Mouse (Mus musculus) limb, embryonic 14.5 days (tissue): ENCODE measurements around the gene Brms1. TPM values are rescaled to one million over a fixed set of nuclear protein-coding genes. Genes with fewer than 3 reads are reported as not detected.
"Not testable (repeated sequence)": the region's sequence is repeated elsewhere in the genome, so short reads cannot be mapped to it uniquely, and the experiment has no call there.

Experiments
- ATAC-seq: fragments of 200-750 bp; cut with Nextera tagmentation; 2 replicates; pipeline ENCODE4 v1.8.0; 2017; ENCODE audit warnings: low read depth, moderate number of reproducible peaks, moderate TSS enrichment; ENCODE audit not compliant: low FRiP score
- DNase-seq: peaks from one replicate; pipeline ENCODE4 v3.0.0-alpha.2; 2015; ENCODE audit warnings: low spot score
- H3K27ac ChIP-seq: fragments of 300-500 bp; sonication (generic); replicated peaks from 2 replicates; pipeline ENCODE4 v1.5.1; 2014; ENCODE audit warnings: low read depth, mild to moderate bottlenecking, low read length, moderate library complexity, mixed read lengths
- H3K27me3 ChIP-seq: fragments of 300-500 bp; sonication (generic); 2 replicates; pipeline ENCODE4 v1.6.1; 2014; ENCODE audit warnings: low read length, mixed read lengths; ENCODE audit not compliant: control insufficient read depth, insufficient read depth
- H3K36me3 ChIP-seq: fragments of 300-500 bp; sonication (generic); 2 replicates; pipeline ENCODE4 v1.6.1; 2014; ENCODE audit warnings: mild to moderate bottlenecking, low read length, moderate library complexity, mixed read lengths; ENCODE audit not compliant: control insufficient read depth, insufficient read depth
- H3K4me1 ChIP-seq: fragments of 300-500 bp; sonication (generic); 2 replicates; pipeline ENCODE4 v1.6.1; 2014; ENCODE audit warnings: antibody characterized with exemption, low read length, mixed read lengths; ENCODE audit not compliant: control insufficient read depth, insufficient read depth
- H3K4me2 ChIP-seq: fragments of 300-500 bp; sonication (generic); replicated peaks from 2 replicates; pipeline ENCODE4 v1.6.1; 2014; ENCODE audit warnings: low read depth, mild to moderate bottlenecking, low read length, moderate library complexity; ENCODE audit not compliant: severe bottlenecking
- H3K4me3 ChIP-seq: fragments of 300-500 bp; sonication (generic); replicated peaks from 2 replicates; pipeline ENCODE4 v1.5.1; 2014; ENCODE audit warnings: low read length
- H3K9ac ChIP-seq: fragments of 300-500 bp; sonication (generic); 2 replicates; pipeline ENCODE4 v1.6.1; 2014; ENCODE audit warnings: mild to moderate bottlenecking, low read depth, low read length, moderate library complexity; ENCODE audit not compliant: severe bottlenecking
- H3K9me3 ChIP-seq: fragments of 300-500 bp; sonication (generic); 2 replicates; pipeline ENCODE4 v1.6.1; 2016; ENCODE audit warnings: low read length; ENCODE audit not compliant: control insufficient read depth
- POLR2A ChIP-seq: fragments of 200-500 bp; IDR thresholded peaks from 2 replicates; pipeline ENCODE4 v1.8.0; 2012; ENCODE audit warnings: inconsistent platforms, mild to moderate bottlenecking, moderate library complexity, borderline replicate concordance; ENCODE audit not compliant: insufficient read depth, insufficient read length; ENCODE audit errors: extremely low read depth
- WGBS: fragments of 180-500 bp; shearing (Covaris S2); extraction: QIAGEN DNeasy Blood & Tissue Kit; methylation state at CpG from one replicate; pipeline ENCODE4 v1.1.7; 2014; 5-methylcytosine and 5-hydroxymethylcytosine counted together
- polyA plus RNA-seq, 2 experiments: library from polyadenylated mRNA; depleted of rRNA in 1 of 2; stranded (reverse) in 1 of 2; unstranded in 1 of 2; fragments of >200 nt; fragmentation: Nextera tagmentation in 1 of 2; extraction: Ambion mirVana in 1 of 2; gene quantifications; 2 replicates each; pipeline versions ENCODE4 v1.2.1 to v1.2.3; 2012 to 2014

Gene Brms1
- polyA plus RNA-seq, 2 experiments, result 30.2 to 38.1 TPM

- Histone ChIP-seq H3K4me3 (no peak overlapping the region), H3K4me2 (no peak overlapping the region), H3K27ac (no peak overlapping the region), H3K9ac (no peak overlapping the region; the same call in 1 of the 2 replicates), H3K9me3 (no peaks in the 10 kb centered on the region), H3K36me3 (no peaks in the 10 kb centered on the region), H3K4me1 (no peaks in the 10 kb centered on the region), H3K27me3 (peaks cover 58% of the 10 kb centered on the region)
- no peak for DNase-seq
- ATAC-seq, result no peak
- no peak for TF ChIP-seq POLR2A
- WGBS, result 65% methylated on average over 18 of the region's 18 CpGs
Observed at GRCm38 (mm10) chr19:5082005-5082404, 40.9 kb downstream of the Brms1 start.

GRCm38 (mm10) chr19:5082596-5082995 lies 41.4 kb downstream of the Brms1 start:
- peaks cover 4% of the 10 kb centered on the region for H3K4me1 ChIP-seq
- TF ChIP-seq POLR2A, result no peak
- H3K4me3 ChIP-seq, result no peak overlapping the region
- H3K9ac ChIP-seq, result no peak overlapping the region
- H3K27me3 ChIP-seq, result peaks cover 58% of the 10 kb centered on the region
- H3K4me2 ChIP-seq, result no peak overlapping the region
- H3K36me3 ChIP-seq, result no peaks in the 10 kb centered on the region
- ATAC-seq, result no peak
- no peaks in the 10 kb centered on the region for H3K9me3 ChIP-seq
- DNase-seq, result no peak
- WGBS, result 70% methylated on average over 22 of the region's 24 CpGs
- H3K27ac ChIP-seq, result no peak overlapping the region

GRCm38 (mm10) chr19:5083961-5084833 lies 43.0 kb downstream of the Brms1 start:
- ATAC-seq (no peak), DNase-seq (no peak)
- TF ChIP-seq POLR2A, result no peak
- Histone ChIP-seq H3K27me3 (peaks cover 58% of the 10 kb centered on the region), H3K36me3 (0 out of 2 replicates have a peak, but pooled peaks cover under 1% of the 10 kb centered on the region), H3K4me1 (peaks cover 10% of the 10 kb centered on the region), H3K4me2 (no peak overlapping the region), H3K9ac (no peak overlapping the region), H3K4me3 (peak overlapping the region; percentile 42; the same call in 1 of the 2 replicates), H3K9me3 (no peaks in the 10 kb centered on the region), H3K27ac (no peak overlapping the region)
- whole genome bisulfite sequencing, result 56% methylated on average over 3 of the region's 3 CpGs

- no peak for ATAC-seq
- Histone ChIP-seq H3K4me3 (peak overlapping the region; percentile 42), H3K27ac (no peak overlapping the region), H3K9me3 (no peaks in the 10 kb centered on the region), H3K4me2 (peak overlapping the region; percentile 74), H3K27me3 (peaks cover 58% of the 10 kb centered on the region), H3K4me1 (peaks cover 14% of the 10 kb centered on the region), H3K9ac (no peak overlapping the region), H3K36me3 (peaks cover 5% of the 10 kb centered on the region; the same call in 1 of the 2 replicates)
- no peak for DNase-seq
- WGBS, result 6% methylated on average over 14 of the region's 15 CpGs
- TF ChIP-seq POLR2A, result no peak
Observed at GRCm38 (mm10) chr19:5084834-5085144, 43.6 kb downstream of the Brms1 start.

GRCm38 (mm10) chr19:5085145-5085863 lies 44.1 kb downstream of the Brms1 start, which contains the start of gene Tmem151a:
Gene Tmem151a, minus strand, starts transcription at chr19:5085531.
- no peak for ATAC-seq
- Histone ChIP-seq H3K4me2 (peak within 1 kb of the TSS; percentile 74), H3K4me3 (peak within 1 kb of the TSS; percentile 42), H3K27me3 (peaks cover 58% of the 10 kb centered on the region), H3K27ac (no peak within 1 kb of the TSS), H3K9ac (peak within 1 kb of the TSS; percentile 36), H3K36me3 (peaks cover 9% of the 10 kb centered on the region), H3K4me1 (peaks cover 14% of the 10 kb centered on the region), H3K9me3 (no peaks in the 10 kb centered on the region)
- no peak for TF ChIP-seq POLR2A
- no peak for DNase-seq
- WGBS, result under 1% methylated on average over 54 of the region's 69 CpGs

- H3K27me3 ChIP-seq, result peaks cover 48% of the 10 kb centered on the region
- H3K4me2 ChIP-seq, H3K9ac ChIP-seq, DNase-seq, H3K27ac ChIP-seq, H3K9me3 ChIP-seq, H3K4me3 ChIP-seq, ATAC-seq: not testable (repeated sequence)
- peaks cover 21% of the 10 kb centered on the region for H3K36me3 ChIP-seq
- WGBS, result 57% methylated on average over 4 of the region's 4 CpGs
- peaks cover 14% of the 10 kb centered on the region for H3K4me1 ChIP-seq
Observed at GRCm38 (mm10) chr19:5086533-5086932, 45.4 kb downstream of the Brms1 start.
